Mouse (Mus musculus) neural tube, embryonic 12.5 days (tissue): Measurements from ENCODE around the gene Gm6309. TPM values are rescaled to one million over a fixed set of nuclear protein-coding genes. Genes with fewer than 3 reads are reported as not detected.
"Not testable (repeated sequence)": the region's sequence is repeated elsewhere in the genome, so short reads cannot be mapped to it uniquely, and the experiment has no call there.

ENCODE experiments used
- ATAC-seq: fragments of 200-750 bp; cut with Nextera tagmentation; 2 replicates; pipeline ENCODE4 v1.8.0; 2017; ENCODE audit warnings: low read depth, mild to moderate bottlenecking, moderate TSS enrichment, moderate library complexity; ENCODE audit not compliant: low FRiP score
- H3K27ac ChIP-seq: fragments of 300-500 bp; sonication (generic); 2 replicates; pipeline ENCODE4 v1.5.1; 2016
- H3K27me3 ChIP-seq: fragments of 300-500 bp; sonication (generic); replicated peaks from 2 replicates; pipeline ENCODE4 v1.6.1; 2016; ENCODE audit warnings: mild to moderate bottlenecking
- H3K36me3 ChIP-seq: fragments of 300-500 bp; sonication (generic); 2 replicates; pipeline ENCODE4 v1.6.1; 2016; ENCODE audit warnings: mild to moderate bottlenecking
- H3K4me1 ChIP-seq: fragments of 300-500 bp; sonication (generic); 2 replicates; pipeline ENCODE4 v1.6.1; 2016
- H3K4me2 ChIP-seq: fragments of 300-500 bp; sonication (generic); replicated peaks from 2 replicates; pipeline ENCODE4 v1.6.1; 2016; ENCODE audit warnings: mild to moderate bottlenecking
- H3K4me3 ChIP-seq: fragments of 300-500 bp; sonication (generic); 2 replicates; pipeline ENCODE4 v1.5.1; 2016
- H3K9ac ChIP-seq: fragments of 300-500 bp; sonication (generic); 2 replicates; pipeline ENCODE4 v1.6.1; 2016; ENCODE audit warnings: mild to moderate bottlenecking
- H3K9me3 ChIP-seq: fragments of 300-500 bp; sonication (generic); 2 replicates; pipeline ENCODE4 v1.6.1; 2016; ENCODE audit warnings: mild to moderate bottlenecking
- WGBS: fragments of 180-500 bp; shearing (Covaris S2); methylation state at CpG from one replicate; pipeline ENCODE4 v1.1.7; 2016; 5-methylcytosine and 5-hydroxymethylcytosine counted together
- polyA plus RNA-seq: library from polyadenylated mRNA; unstranded; fragments of >200 nt; fragmentation: Nextera tagmentation; extraction: Ambion mirVana; gene quantifications from 2 replicates; pipeline ENCODE4 v1.2.1, GENCODE M21; 2016

The Gm6309 gene
- polyA plus RNA-seq, 1 experiment from 2014 or later: not detected

- not testable (repeated sequence) for H3K9ac ChIP-seq
Observed at GRCm38 (mm10) chr5:146172744-146173143, 2.2 kb upstream of the Gm6309 start.

DNA sequence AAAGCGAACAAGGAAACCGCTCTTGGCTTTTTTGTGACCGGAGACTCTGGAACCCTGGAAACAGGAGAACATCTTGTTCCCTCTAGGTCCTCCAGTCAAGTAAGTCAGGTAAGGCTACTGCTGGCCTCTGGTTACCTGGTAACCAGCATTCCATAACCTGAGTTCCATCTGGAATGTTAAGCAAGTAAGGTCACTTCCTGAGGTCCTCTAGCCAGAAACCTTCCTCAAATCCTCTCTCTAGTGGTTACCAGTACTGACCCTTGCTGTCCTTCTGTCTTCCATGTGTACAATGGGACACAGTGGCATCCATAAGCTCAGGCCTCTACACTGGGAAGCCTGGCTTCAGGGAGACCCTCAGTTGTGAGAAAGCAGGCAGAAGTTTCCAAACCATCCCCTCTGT, 10.1 kb downstream of the Gm6309 start, which contains the start of gene Gm5565:
Gm5565 (minus strand) TSS at position 101 of the 400 bp plus-strand sequence.
- H3K36me3 ChIP-seq, H3K27me3 ChIP-seq, H3K4me3 ChIP-seq, H3K9me3 ChIP-seq, ATAC-seq, H3K27ac ChIP-seq, H3K4me1 ChIP-seq, H3K9ac ChIP-seq, H3K4me2 ChIP-seq: not testable (repeated sequence)
- WGBS: 91% methylated on average over 3 of the region's 3 CpGs

More at GRCm38 (mm10) chr5:146172744-146173143, 2.2 kb upstream of the Gm6309 start:
- 70% methylated on average over 4 of the region's 4 CpGs for WGBS
- not testable (repeated sequence) for H3K9me3 ChIP-seq, H3K4me3 ChIP-seq, H3K27me3 ChIP-seq, ATAC-seq, H3K27ac ChIP-seq, H3K36me3 ChIP-seq, H3K4me2 ChIP-seq, H3K4me1 ChIP-seq

DNA sequence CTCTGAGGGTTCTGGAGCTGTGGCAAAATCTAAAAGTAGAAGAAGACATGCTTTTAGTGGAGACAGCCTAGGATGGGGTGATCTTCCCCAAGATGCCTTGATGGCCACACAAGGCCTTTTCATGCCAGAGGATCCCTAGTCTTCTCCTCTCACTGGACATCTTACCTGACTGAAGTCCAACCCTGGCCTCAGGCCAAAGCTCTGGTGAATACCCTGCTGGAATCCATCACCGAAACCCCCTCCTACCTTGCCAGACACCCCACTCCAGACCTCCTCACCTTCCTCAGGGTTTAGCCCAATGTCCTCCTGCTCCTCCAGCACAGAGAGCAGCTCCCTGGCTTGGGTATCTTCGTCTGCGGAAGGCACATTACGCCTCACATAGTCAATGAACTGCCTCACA, 12.2 kb downstream of the Gm6309 start:
- H3K9ac ChIP-seq, H3K9me3 ChIP-seq, ATAC-seq, H3K4me2 ChIP-seq, H3K27me3 ChIP-seq, H3K27ac ChIP-seq, H3K4me3 ChIP-seq, H3K36me3 ChIP-seq, H3K4me1 ChIP-seq: not testable (repeated sequence)
- WGBS: 90% methylated on average over 4 of the region's 4 CpGs

GRCm38 (mm10) chr5:146150454-146150853, 20.1 kb downstream of the Gm6309 start:
- ATAC-seq: no peak
- Histone ChIP-seq H3K36me3 (no peaks in the 10 kb centered on the region), H3K4me3 (no peak overlapping the region), H3K9me3 (peaks cover 19% of the 10 kb centered on the region), H3K4me2 (no peak overlapping the region), H3K9ac (no peak overlapping the region), H3K4me1 (no peaks in the 10 kb centered on the region), H3K27me3 (no peaks in the 10 kb centered on the region), H3K27ac (no peak overlapping the region)
- 81% methylated on average over 3 of the region's 3 CpGs for WGBS

DNA sequence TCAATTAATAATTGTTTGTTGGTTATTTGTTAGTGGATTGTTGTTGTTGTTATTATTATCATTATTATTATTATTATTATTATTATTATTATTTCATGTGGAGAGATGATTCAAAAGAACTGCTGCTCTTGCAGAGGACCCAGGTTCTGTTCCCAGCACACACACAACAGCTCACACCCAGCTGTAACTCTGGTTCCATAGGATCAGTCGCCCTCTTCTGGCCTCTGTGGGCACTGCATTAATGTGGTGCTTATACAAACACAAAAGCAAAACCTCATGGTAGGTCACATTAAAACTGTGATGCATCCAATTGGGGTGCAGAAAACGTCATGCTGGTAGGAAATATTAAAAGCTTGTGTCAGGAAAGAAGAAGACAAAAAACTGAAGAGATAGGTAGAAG, 22.6 kb downstream of the Gm6309 start:
- Histone ChIP-seq H3K27ac (no peak overlapping the region), H3K27me3 (no peaks in the 10 kb centered on the region), H3K4me1 (no peaks in the 10 kb centered on the region), H3K4me3 (no peak overlapping the region), H3K4me2 (no peak overlapping the region), H3K9ac (no peak overlapping the region), H3K36me3 (no peaks in the 10 kb centered on the region), H3K9me3 (peaks cover 18% of the 10 kb centered on the region)
- ATAC-seq: no peak
- 43% methylated on average over 2 of the region's 2 CpGs for whole genome bisulfite sequencing

Other genes with a start within 250 kb of the Gm6309 start
- gene Cyp3a25, start 161.1 kb downstream of the Gm6309 start, polyA plus RNA-seq: not detected in 2 replicates
- gene Cyp3a59, start 91.5 kb downstream of the Gm6309 start, polyA plus RNA-seq: not detected in 2 replicates
- gene Gm5565, start 10.2 kb downstream of the Gm6309 start, polyA plus RNA-seq: not detected in 2 replicates
- gene 1700001J03Rik, start 14.6 kb upstream of the Gm6309 start, polyA plus RNA-seq: not detected in 2 replicates
- 26.5 and 26.6 TPM in 2 replicates for gene Rnf6, start 50.8 kb upstream of the Gm6309 start, polyA plus RNA-seq
- 31.3 and 31.8 TPM in 2 replicates for gene Cdk8, start 60.5 kb upstream of the Gm6309 start, polyA plus RNA-seq
- 10.9 and 12.0 TPM in 2 replicates for gene Wasf3, start 214.3 kb upstream of the Gm6309 start, polyA plus RNA-seq